Mouse (Mus musculus) kidney, embryonic 15.5 days (tissue): ENCODE data around the gene Ahctf1. TPM values are rescaled to one million over a fixed set of nuclear protein-coding genes. Genes with fewer than 3 reads are reported as not detected.
"Not testable (repeated sequence)": the region's sequence is repeated elsewhere in the genome, so short reads cannot be mapped to it uniquely, and the experiment has no call there.

ENCODE experiments used
- ATAC-seq: fragments of 200-750 bp; cut with Nextera tagmentation; replicated peaks from 2 replicates; pipeline ENCODE4 v1.8.0; 2017; ENCODE audit warnings: moderate TSS enrichment; ENCODE audit not compliant: low FRiP score
- H3K27ac ChIP-seq: fragments of 300-500 bp; sonication (generic); 2 replicates; pipeline ENCODE4 v1.5.1; 2015; ENCODE audit warnings: mild to moderate bottlenecking, inconsistent platforms
- H3K27me3 ChIP-seq: fragments of 300-500 bp; sonication (generic); 2 replicates; pipeline ENCODE4 v1.6.1; 2015; ENCODE audit warnings: inconsistent platforms
- H3K36me3 ChIP-seq: fragments of 300-500 bp; sonication (generic); 2 replicates; pipeline ENCODE4 v1.6.1; 2015; ENCODE audit warnings: inconsistent platforms
- H3K4me1 ChIP-seq: fragments of 300-500 bp; sonication (generic); 2 replicates; pipeline ENCODE4 v1.6.1; 2015; ENCODE audit warnings: inconsistent platforms
- H3K4me2 ChIP-seq: fragments of 300-500 bp; sonication (generic); 2 replicates; pipeline ENCODE4 v1.6.1; 2015; ENCODE audit warnings: moderate library complexity, mild to moderate bottlenecking, inconsistent platforms
- H3K4me3 ChIP-seq: fragments of 300-500 bp; sonication (generic); replicated peaks from 2 replicates; pipeline ENCODE4 v1.5.1; 2015; ENCODE audit warnings: mild to moderate bottlenecking, inconsistent platforms
- H3K9ac ChIP-seq: fragments of 300-500 bp; sonication (generic); 2 replicates; pipeline ENCODE4 v1.6.1; 2015; ENCODE audit warnings: mild to moderate bottlenecking, inconsistent platforms
- H3K9me3 ChIP-seq: fragments of 300-500 bp; sonication (generic); replicated peaks from 2 replicates; pipeline ENCODE4 v1.6.1; 2016; ENCODE audit warnings: inconsistent platforms
- WGBS: fragments of 180-500 bp; shearing (Covaris S2); methylation state at CpG from one replicate; pipeline ENCODE4 v1.1.7; 2015; ENCODE audit warnings: mixed read lengths; 5-methylcytosine and 5-hydroxymethylcytosine counted together
- polyA plus RNA-seq: library from polyadenylated mRNA; unstranded; fragments of >200 nt; fragmentation: Nextera tagmentation; extraction: Ambion mirVana; gene quantifications from 2 replicates; pipeline ENCODE4 v1.2.1, GENCODE M21; 2015

Ahctf1 gene
- polyA plus RNA-seq, 1 experiment from 2014 or later = 28.8 TPM

DNA sequence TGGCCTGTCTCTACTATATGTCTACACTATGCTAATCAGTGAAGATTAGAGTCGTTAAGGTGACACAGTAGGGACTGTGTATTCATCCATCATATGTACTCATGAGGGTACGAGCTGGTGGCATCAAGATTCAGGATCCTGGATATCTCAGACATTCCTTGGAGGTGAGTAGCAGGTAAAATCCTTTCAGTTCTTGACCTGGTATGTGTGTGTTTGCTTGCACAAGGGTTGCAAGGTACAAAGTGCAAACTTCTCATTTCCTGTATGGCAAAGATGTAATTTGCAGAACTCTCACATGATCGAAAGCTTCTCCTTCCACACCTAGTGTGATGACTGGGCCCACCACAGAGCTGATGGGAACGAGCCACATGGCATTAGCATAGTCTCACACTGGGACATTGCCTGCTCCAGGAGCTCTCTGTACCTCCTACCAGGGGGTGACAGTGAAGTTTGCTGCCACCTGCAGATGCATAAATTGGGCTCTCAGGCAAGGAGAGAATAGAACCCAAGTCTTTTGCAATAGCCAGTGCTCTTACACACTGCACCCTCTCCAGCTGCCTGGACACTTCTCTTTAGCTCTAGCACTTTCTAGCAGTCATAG, 59.8 kb downstream of the Ahctf1 start:
- Histone ChIP-seq H3K27ac (no peak overlapping the region), H3K27me3 (no peaks in the 10 kb centered on the region), H3K4me1 (no peaks in the 10 kb centered on the region), H3K9me3 (no peaks in the 10 kb centered on the region), H3K36me3 (peaks cover 53% of the 10 kb centered on the region), H3K9ac (no peak overlapping the region), H3K4me2 (no peak overlapping the region), H3K4me3 (no peak overlapping the region)
- 84% methylated on average over 4 of the region's 4 CpGs for WGBS
- no peak for ATAC-seq

DNA sequence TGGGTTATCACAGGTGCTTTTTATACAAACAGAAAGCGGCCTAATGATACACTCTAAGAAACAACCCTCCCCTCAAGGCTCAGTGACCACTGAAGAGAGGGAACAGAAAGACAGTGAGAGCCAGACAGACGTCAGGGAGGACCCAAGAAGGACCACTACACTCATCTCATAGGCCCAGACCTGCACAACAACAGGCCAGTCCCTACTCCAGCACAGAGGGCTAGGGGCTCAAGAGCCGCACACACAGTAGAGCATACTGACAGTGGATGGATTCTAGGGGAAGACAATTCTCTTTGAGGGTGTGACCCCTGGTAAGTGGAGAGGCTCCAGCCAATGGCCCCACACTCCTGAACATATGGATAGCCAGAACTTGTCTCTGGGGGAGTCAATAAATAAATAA, 67.0 kb downstream of the Ahctf1 start:
- Histone ChIP-seq H3K9ac (no peak overlapping the region), H3K9me3 (no peaks in the 10 kb centered on the region), H3K4me1 (no peaks in the 10 kb centered on the region), H3K27ac (no peak overlapping the region), H3K4me2 (no peak overlapping the region), H3K27me3 (no peaks in the 10 kb centered on the region), H3K36me3 (no peaks in the 10 kb centered on the region), H3K4me3 (no peak overlapping the region)
- WGBS = 78% methylated on average over 3 of the region's 3 CpGs
- ATAC-seq = no peak

DNA sequence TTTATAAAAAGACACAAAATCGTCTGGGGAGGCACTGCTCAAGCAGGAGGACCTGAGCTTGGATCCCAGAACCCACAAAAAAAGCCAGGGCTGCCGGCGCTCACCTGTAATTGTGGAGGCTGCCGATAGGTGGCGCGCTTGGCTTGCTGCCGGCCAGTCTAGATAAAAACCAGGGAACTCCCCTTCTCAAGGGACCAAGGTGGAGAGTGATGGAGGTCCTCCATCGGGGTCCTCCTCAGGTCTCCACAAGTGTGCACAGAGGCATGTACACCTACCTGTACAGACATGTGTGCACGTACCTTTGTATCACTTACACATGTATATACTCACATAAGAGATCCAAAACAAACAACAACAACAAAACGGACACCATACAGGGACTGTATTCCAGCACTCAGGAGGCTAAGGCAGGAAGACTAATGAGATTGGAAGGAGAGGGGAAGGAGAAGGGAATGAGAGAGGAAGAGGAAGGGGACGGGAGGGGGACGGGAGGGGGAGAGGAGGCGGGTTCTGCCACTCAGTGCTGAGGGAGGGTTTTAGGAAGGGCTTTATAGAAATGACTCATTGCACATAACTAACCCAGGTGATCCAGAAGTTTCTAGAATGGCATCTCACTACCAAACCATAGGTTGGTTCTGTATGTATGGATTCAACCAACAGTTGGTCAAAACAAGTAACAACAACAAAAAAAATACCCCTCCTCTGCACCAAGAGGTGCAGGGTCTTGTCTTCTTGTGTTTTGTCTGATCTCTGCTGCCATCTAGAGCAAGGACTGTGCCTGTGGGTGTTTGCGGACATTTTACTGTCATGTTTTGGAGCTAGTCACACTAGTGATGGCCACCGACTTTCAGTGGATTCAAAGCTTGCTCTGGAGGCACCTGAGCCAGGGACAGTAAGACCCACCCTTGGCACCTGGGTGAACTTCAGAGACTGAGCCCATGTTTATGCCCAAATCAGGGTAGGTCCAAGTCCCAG, 68.7 kb downstream of the Ahctf1 start:
- 44% methylated on average over 15 of the region's 15 CpGs for WGBS
- no peak overlapping the region for H3K9ac ChIP-seq
- no peaks in the 10 kb centered on the region for H3K27me3 ChIP-seq
- peak overlapping the region; percentile 22; the same call in 1 of the 2 replicates for H3K4me2 ChIP-seq
- H3K36me3 ChIP-seq = no peaks in the 10 kb centered on the region
- H3K27ac ChIP-seq = no peak overlapping the region
- no peak for ATAC-seq
- no peaks in the 10 kb centered on the region for H3K9me3 ChIP-seq
- H3K4me3 ChIP-seq = no peak overlapping the region
- H3K4me1 ChIP-seq = no peaks in the 10 kb centered on the region

DNA sequence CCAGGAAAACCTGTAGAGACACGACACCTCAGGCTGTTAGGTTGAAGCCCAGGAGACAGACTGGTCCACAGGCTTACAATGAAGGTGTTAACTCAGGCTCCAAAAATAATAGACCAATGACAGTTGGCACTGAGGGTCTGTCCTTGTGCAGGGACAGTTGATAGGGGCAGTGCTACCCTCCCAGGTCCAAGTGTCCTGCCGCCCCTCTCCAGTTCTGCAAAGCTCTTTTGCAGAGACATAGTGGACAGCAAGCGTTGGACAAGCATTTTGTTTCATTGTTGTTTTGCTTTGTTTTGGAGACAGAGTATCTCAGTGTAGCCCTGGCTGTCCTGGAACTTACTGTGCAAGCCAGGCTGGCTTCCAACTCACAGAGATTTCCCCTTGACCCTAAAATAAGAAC, 72.1 kb downstream of the Ahctf1 start:
- Histone ChIP-seq H3K27me3 (no peaks in the 10 kb centered on the region), H3K4me1 (no peaks in the 10 kb centered on the region), H3K27ac (no peak overlapping the region), H3K36me3 (no peaks in the 10 kb centered on the region), H3K4me3 (no peak overlapping the region), H3K4me2 (no peak overlapping the region), H3K9me3 (no peaks in the 10 kb centered on the region), H3K9ac (no peak overlapping the region)
- 78% methylated on average over 3 of the region's 3 CpGs for WGBS
- ATAC-seq = no peak

DNA sequence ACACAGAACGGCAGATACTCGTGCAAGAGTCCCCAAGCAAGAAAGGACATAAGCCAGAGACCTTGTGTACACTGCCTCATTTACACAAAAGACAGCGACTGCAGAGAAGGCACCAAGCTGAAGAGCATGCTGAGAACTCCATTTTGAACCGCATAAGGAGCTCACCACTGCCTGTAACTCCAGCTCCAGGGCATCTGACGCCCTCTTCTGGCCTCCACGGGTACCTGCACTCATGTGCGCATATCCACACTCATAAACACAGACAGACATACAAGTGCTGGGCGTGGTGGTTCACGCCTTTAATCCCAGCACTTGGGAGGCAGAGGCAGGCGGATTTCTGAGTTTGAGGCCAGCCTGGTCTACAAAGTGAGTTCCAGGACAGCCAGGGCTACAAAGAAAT, 74.8 kb downstream of the Ahctf1 start:
- Histone ChIP-seq H3K27me3 (no peaks in the 10 kb centered on the region), H3K9ac (no peak overlapping the region), H3K4me1 (no peaks in the 10 kb centered on the region), H3K4me3 (no peak overlapping the region), H3K27ac (no peak overlapping the region), H3K4me2 (no peak overlapping the region), H3K36me3 (no peaks in the 10 kb centered on the region), H3K9me3 (no peaks in the 10 kb centered on the region)
- ATAC-seq = no peak
- 88% methylated on average over 10 of the region's 10 CpGs for WGBS

DNA sequence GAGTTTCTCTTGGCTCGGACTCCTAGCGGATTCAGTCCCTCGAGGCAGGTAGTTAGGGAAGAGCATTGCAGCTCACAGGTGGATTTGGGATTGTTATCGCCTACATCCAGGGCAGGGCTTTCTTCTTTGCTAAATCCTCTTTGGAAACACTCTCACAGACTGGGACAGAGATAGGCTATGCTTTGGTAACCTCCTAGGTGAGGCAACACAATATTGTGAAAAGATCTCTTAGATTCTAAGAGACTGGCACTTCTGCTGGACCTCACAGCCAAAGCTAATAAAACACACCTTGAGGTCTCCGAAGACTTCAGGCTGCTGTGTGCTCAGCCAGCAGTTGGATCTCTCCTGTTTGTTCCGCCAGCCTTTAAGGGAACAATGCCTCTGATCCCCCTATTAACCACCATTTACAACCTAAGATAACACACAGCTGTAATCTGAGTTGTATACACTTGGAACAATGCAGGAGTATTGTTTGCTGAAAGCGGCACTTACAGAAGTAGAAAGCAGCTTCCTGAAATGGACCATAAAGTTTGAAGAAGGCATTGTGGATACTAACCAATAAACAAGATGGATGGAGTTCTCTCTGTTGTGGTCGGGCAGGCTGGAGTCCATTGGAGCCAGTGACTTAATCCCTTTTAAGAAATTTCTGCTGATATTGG, 80.5 kb downstream of the Ahctf1 start:
- 52% methylated on average over 8 of the region's 8 CpGs for WGBS
- H3K36me3 ChIP-seq = no peaks in the 10 kb centered on the region
- H3K4me2 ChIP-seq = no peak overlapping the region
- ATAC-seq = peak; percentile 62; the same call in 1 of the 2 replicates
- no peaks in the 10 kb centered on the region for H3K4me1 ChIP-seq
- no peak overlapping the region for H3K4me3 ChIP-seq
- no peak overlapping the region for H3K27ac ChIP-seq
- no peak overlapping the region for H3K9ac ChIP-seq
- H3K27me3 ChIP-seq = no peaks in the 10 kb centered on the region
- no peaks in the 10 kb centered on the region for H3K9me3 ChIP-seq

DNA sequence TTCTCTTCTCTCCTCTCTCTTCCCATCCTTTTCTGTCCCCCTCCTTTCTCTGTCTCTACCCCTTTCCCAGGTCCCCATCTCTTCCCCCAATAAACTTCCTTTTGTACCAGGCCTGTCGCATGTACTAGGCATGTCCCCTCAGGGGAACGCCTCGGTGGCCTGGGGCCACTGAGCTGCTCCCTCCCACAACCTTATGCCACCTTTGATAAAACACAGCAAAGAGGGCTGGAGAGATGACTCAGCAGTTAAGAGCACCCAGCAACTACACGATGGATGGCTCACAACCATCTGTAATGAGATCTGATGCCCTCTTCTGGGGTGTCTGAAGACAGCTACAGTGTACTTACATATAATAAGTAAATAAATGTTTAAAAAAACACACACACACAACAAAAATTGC, 87.7 kb downstream of the Ahctf1 start:
- Histone ChIP-seq H3K4me1 (no peaks in the 10 kb centered on the region), H3K4me2 (no peak overlapping the region), H3K4me3 (no peak overlapping the region), H3K9ac (no peak overlapping the region), H3K27ac (no peak overlapping the region), H3K27me3 (no peaks in the 10 kb centered on the region), H3K36me3 (no peaks in the 10 kb centered on the region), H3K9me3 (no peaks in the 10 kb centered on the region)
- 88% methylated on average over 4 of the region's 4 CpGs for WGBS
- ATAC-seq = no peak

DNA sequence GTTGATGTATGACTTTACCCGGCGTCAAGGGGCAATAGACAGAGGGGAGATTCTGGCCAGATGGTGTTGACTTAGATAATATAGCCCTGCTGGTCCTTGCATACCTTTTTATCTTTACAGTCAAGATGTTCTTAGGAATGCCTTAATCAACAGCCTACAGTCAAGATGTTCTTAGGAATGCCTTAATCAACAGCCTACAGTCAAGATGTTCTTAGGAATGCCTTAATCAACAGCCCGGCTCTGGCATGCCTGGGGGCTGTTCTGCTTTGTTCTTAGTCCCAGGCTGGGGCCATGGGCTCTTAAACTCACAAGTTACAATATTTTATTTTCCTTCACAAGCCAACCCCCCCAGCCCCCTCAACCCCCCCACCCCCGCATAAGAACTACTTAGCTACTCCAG, 88.2 kb downstream of the Ahctf1 start:
- not testable (repeated sequence) for H3K4me3 ChIP-seq, H3K36me3 ChIP-seq, ATAC-seq, H3K9me3 ChIP-seq, H3K27me3 ChIP-seq, H3K4me1 ChIP-seq, H3K27ac ChIP-seq, H3K4me2 ChIP-seq, H3K9ac ChIP-seq
- WGBS = 81% methylated on average over 4 of the region's 4 CpGs

DNA sequence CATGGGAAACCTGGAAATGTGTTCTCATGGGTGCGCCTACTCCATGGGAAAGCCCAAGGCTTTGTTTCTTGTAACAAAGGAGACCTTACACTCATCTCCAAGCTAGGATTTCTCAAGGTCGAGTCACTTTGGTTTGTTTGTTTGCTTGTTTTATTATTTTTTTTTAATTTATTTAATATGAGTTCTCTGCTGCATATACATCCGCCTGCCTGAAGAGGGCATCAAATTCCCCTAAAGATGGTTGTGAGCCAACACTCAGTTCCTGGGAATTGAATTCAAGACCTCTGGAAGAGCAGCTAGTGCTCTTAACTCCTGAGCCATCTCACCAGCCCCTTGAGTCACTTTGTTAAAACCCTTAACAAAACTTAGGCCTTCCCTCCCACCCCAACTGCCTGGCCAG, 90.1 kb downstream of the Ahctf1 start:
- Histone ChIP-seq H3K4me3 (no peak overlapping the region), H3K9me3 (no peaks in the 10 kb centered on the region), H3K4me2 (no peak overlapping the region), H3K36me3 (no peaks in the 10 kb centered on the region), H3K4me1 (no peaks in the 10 kb centered on the region), H3K27ac (no peak overlapping the region), H3K27me3 (no peaks in the 10 kb centered on the region), H3K9ac (no peak overlapping the region)
- no peak for ATAC-seq
- 88% methylated on average over 3 of the region's 3 CpGs for WGBS

DNA sequence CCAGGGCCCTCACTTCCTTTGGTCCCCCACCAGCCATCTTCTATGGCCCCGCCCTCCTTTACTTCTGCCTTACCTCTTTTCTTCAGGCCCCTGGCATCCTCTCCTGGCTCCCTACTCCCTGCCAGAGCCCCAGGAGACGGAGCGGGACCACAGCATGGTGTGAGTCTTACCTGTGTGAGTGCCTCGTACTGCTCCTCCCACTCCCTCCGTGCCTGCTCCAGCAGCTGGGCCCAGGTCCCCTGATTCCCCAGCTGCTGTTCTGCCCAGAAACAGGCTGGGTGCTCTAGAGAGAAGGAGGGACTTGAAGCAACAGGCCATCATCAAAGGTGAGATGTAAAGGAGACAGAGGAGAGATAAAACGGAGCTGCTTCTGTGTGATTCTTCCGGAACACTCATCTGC, 90.8 kb downstream of the Ahctf1 start:
- 86% methylated on average over 7 of the region's 7 CpGs for WGBS
- Histone ChIP-seq H3K4me1 (no peaks in the 10 kb centered on the region), H3K9ac (no peak overlapping the region), H3K27ac (no peak overlapping the region), H3K27me3 (no peaks in the 10 kb centered on the region), H3K36me3 (no peaks in the 10 kb centered on the region), H3K9me3 (no peaks in the 10 kb centered on the region), H3K4me2 (no peak overlapping the region), H3K4me3 (no peak overlapping the region)
- ATAC-seq = no peak

DNA sequence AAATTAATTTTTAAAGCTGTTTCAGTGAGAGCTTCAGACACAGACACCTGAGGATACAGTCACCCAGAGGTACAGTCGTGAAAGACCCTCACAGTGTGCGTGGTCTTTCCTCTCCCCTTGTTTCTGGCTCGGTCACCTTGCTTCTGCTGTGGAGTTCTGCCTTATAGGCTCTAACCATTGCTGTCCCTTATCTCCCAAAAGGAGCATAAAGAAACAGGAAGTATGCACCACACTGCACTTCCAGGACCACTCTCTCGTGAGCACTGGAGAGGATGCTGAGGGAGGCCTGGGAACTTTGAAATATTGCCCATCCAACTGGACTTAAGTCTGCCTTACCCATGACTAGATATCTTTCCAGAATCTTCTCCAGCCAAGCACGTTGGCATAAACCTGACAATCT, 92.7 kb downstream of the Ahctf1 start:
- H3K4me2 ChIP-seq = no peak overlapping the region
- H3K4me1 ChIP-seq = no peaks in the 10 kb centered on the region
- no peak overlapping the region for H3K27ac ChIP-seq
- WGBS = 85% methylated on average over 5 of the region's 5 CpGs
- no peaks in the 10 kb centered on the region for H3K9me3 ChIP-seq
- ATAC-seq = no peak
- H3K36me3 ChIP-seq = no peaks in the 10 kb centered on the region
- no peaks in the 10 kb centered on the region for H3K27me3 ChIP-seq
- H3K4me3 ChIP-seq = no peak overlapping the region
- H3K9ac ChIP-seq = no peak overlapping the region

DNA sequence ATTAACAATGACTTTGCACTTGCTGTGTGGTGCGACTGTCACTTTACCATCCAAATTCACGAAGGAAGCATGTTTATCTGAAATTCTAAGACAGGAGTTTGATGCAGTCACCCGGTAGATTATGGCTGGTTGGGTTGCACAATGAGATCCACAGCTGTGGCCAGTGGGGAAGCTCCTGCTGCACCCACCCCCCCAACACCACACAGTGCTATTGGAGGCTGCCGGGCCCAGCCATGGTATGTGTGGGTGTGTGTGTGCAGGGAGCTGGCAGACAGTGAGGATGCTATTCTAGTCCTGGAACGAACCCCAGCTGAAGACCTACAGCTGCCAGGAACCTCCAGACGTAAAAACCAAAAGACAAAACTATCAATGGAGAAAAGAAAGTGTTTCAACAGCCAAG, 94.1 kb downstream of the Ahctf1 start:
- ATAC-seq = no peak
- Histone ChIP-seq H3K36me3 (no peaks in the 10 kb centered on the region), H3K4me2 (no peak overlapping the region), H3K9me3 (no peaks in the 10 kb centered on the region), H3K4me3 (no peak overlapping the region), H3K9ac (no peak overlapping the region), H3K27me3 (no peaks in the 10 kb centered on the region), H3K4me1 (no peaks in the 10 kb centered on the region), H3K27ac (no peak overlapping the region)
- WGBS = 75% methylated on average over 6 of the region's 6 CpGs
